Mouse (Mus musculus): ENCODE data around the gene Ino80. TPM values are rescaled to one million over a fixed set of nuclear protein-coding genes. Genes with fewer than 3 reads are reported as not detected.

Ino80 gene
- polyA plus RNA-seq, 1 experiment from 2014 or later: 3.7 TPM

GRCm38 (mm10) chr2:119507108-119507507 lies 29.6 kb upstream of the Ino80 start:
- no peaks in the 10 kb centered on the region for H3K27me3 ChIP-seq (ENCODE audit: control insufficient read depth, insufficient read depth, low read length)
- H3K4me1 ChIP-seq (ENCODE audit: control insufficient read depth, insufficient read depth, low read length): no peaks in the 10 kb centered on the region
- no peak overlapping the region for H3K4me3 ChIP-seq (ENCODE audit: low read depth, low read length)
- H3K27ac ChIP-seq (ENCODE audit: low read depth, low read length): no peak overlapping the region
- no peaks in the 10 kb centered on the region for H3K9me3 ChIP-seq (replicated peaks; ENCODE audit: control insufficient read depth, low read length)
- H3K4me2 ChIP-seq: no peak overlapping the region
- no peaks in the 10 kb centered on the region for H3K36me3 ChIP-seq (ENCODE audit: control insufficient read depth, insufficient read depth, low read length)
- H3K9ac ChIP-seq (ENCODE audit: low read depth, low read length): no peak overlapping the region
- no peak for ATAC-seq (replicated peaks; ENCODE audit: insufficient number of reproducible peaks, low FRiP score, low TSS enrichment)

GRCm38 (mm10) chr2:119500965-119501652 lies 23.6 kb upstream of the Ino80 start:
- Histone ChIP-seq H3K4me2 (no peak overlapping the region), H3K27me3 (ENCODE audit: control insufficient read depth, insufficient read depth, low read length) (no peaks in the 10 kb centered on the region)

GRCm38 (mm10) chr2:119498859-119499258 lies 21.4 kb upstream of the Ino80 start:
- ATAC-seq (replicated peaks; ENCODE audit: insufficient number of reproducible peaks, low FRiP score, low TSS enrichment): no peak
- WGBS (ENCODE audit: insufficient replicate concordance): 86% methylated on average over 2 of the region's 2 CpGs
- H3K27me3 ChIP-seq (ENCODE audit: control insufficient read depth, insufficient read depth, low read length): no peaks in the 10 kb centered on the region

More at GRCm38 (mm10) chr2:119500965-119501652, 23.6 kb upstream of the Ino80 start:
- no peak overlapping the region for H3K27ac ChIP-seq (ENCODE audit: low read depth, low read length)
- H3K9ac ChIP-seq (ENCODE audit: low read depth, low read length): no peak overlapping the region
- no peaks in the 10 kb centered on the region for H3K4me1 ChIP-seq (ENCODE audit: control insufficient read depth, insufficient read depth, low read length)
- 71% methylated on average over 2 of the region's 2 CpGs for WGBS (ENCODE audit: insufficient replicate concordance)
- ATAC-seq (replicated peaks; ENCODE audit: insufficient number of reproducible peaks, low FRiP score, low TSS enrichment): no peak
- H3K36me3 ChIP-seq (ENCODE audit: control insufficient read depth, insufficient read depth, low read length): no peaks in the 10 kb centered on the region
- H3K4me3 ChIP-seq (ENCODE audit: low read depth, low read length): no peak overlapping the region
- H3K9me3 ChIP-seq (replicated peaks; ENCODE audit: control insufficient read depth, low read length): no peaks in the 10 kb centered on the region

DNA sequence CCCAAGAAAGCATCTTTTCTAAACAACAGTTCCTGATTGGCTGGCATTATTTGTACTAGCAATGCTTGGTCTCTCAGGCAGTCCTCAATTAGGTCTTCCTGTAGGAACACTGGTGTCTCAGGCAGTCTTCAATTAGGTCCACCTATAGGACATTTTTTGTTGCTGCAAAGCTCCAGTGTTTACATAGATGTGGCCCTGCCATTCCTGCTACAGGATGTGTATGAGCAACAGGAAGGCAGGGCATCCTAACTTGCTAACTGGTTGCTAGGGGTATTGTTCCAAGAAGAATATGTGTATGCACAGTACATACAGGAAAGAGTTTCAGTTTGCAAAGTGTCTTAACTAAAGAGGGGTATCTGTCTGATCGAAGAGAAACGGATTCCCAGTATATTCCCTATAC lies 18.6 kb upstream of the Ino80 start:
- Histone ChIP-seq H3K4me3 (ENCODE audit: low read depth, low read length) (no peak overlapping the region), H3K27ac (ENCODE audit: low read depth, low read length) (no peak overlapping the region), H3K4me1 (ENCODE audit: control insufficient read depth, insufficient read depth, low read length) (no peaks in the 10 kb centered on the region), H3K9me3 (replicated peaks; ENCODE audit: control insufficient read depth, low read length) (no peaks in the 10 kb centered on the region), H3K27me3 (ENCODE audit: control insufficient read depth, insufficient read depth, low read length) (no peaks in the 10 kb centered on the region), H3K36me3 (ENCODE audit: control insufficient read depth, insufficient read depth, low read length) (no peaks in the 10 kb centered on the region), H3K9ac (ENCODE audit: low read depth, low read length) (no peak overlapping the region), H3K4me2 (no peak overlapping the region)
- 79% methylated on average over 2 of the region's 2 CpGs for WGBS (ENCODE audit: insufficient replicate concordance)
- no peak for ATAC-seq (replicated peaks; ENCODE audit: insufficient number of reproducible peaks, low FRiP score, low TSS enrichment)

More at GRCm38 (mm10) chr2:119498859-119499258, 21.4 kb upstream of the Ino80 start:
- no peaks in the 10 kb centered on the region for H3K4me1 ChIP-seq (ENCODE audit: control insufficient read depth, insufficient read depth, low read length)
- no peaks in the 10 kb centered on the region for H3K36me3 ChIP-seq (ENCODE audit: control insufficient read depth, insufficient read depth, low read length)
- no peak overlapping the region for H3K4me3 ChIP-seq (ENCODE audit: low read depth, low read length)
- H3K27ac ChIP-seq (ENCODE audit: low read depth, low read length): no peak overlapping the region
- H3K4me2 ChIP-seq: no peak overlapping the region
- H3K9ac ChIP-seq (ENCODE audit: low read depth, low read length): no peak overlapping the region
- no peaks in the 10 kb centered on the region for H3K9me3 ChIP-seq (replicated peaks; ENCODE audit: control insufficient read depth, low read length)

DNA sequence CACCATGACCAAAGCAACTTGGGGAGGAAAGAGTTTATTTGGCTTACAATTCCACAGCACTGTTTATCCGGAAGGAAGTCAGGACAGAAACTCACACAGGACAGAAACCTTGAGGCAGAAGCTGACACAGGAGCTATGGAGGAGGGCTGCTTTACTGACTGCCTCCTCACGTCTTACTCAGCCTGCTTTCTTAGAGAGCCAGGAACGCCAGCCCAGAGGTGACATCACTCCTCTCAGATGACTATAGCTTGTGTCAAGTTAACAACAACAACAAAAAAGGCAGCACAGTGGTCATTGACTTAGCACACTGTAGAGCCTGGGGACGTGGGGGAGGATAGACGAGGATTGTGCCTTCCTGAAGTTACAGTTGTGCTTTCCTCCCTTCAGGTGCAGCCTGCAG lies 14.5 kb upstream of the Ino80 start:
- Histone ChIP-seq H3K27me3 (ENCODE audit: control insufficient read depth, insufficient read depth, low read length) (no peaks in the 10 kb centered on the region), H3K27ac (ENCODE audit: low read depth, low read length) (no peak overlapping the region), H3K36me3 (ENCODE audit: control insufficient read depth, insufficient read depth, low read length) (no peaks in the 10 kb centered on the region), H3K9me3 (replicated peaks; ENCODE audit: control insufficient read depth, low read length) (no peaks in the 10 kb centered on the region), H3K4me3 (ENCODE audit: low read depth, low read length) (no peak overlapping the region), H3K4me1 (ENCODE audit: control insufficient read depth, insufficient read depth, low read length) (no peaks in the 10 kb centered on the region), H3K9ac (ENCODE audit: low read depth, low read length) (no peak overlapping the region), H3K4me2 (no peak overlapping the region)
- WGBS (ENCODE audit: insufficient replicate concordance): 50% methylated on average over 5 of the region's 5 CpGs
- ATAC-seq (replicated peaks; ENCODE audit: insufficient number of reproducible peaks, low FRiP score, low TSS enrichment): no peak

- ATAC-seq (replicated peaks; ENCODE audit: insufficient number of reproducible peaks, low FRiP score, low TSS enrichment): no peak
- no peak overlapping the region for H3K4me3 ChIP-seq (ENCODE audit: low read depth, low read length)
- no peaks in the 10 kb centered on the region for H3K4me1 ChIP-seq (ENCODE audit: control insufficient read depth, insufficient read depth, low read length)
- no peaks in the 10 kb centered on the region for H3K36me3 ChIP-seq (ENCODE audit: control insufficient read depth, insufficient read depth, low read length)
- no peak overlapping the region for H3K27ac ChIP-seq (ENCODE audit: low read depth, low read length)
- no peak overlapping the region for H3K9ac ChIP-seq (ENCODE audit: low read depth, low read length)
- H3K4me2 ChIP-seq: no peak overlapping the region
- no peaks in the 10 kb centered on the region for H3K27me3 ChIP-seq (ENCODE audit: control insufficient read depth, insufficient read depth, low read length)
- 16% methylated on average over 4 of the region's 4 CpGs for WGBS (ENCODE audit: insufficient replicate concordance)
- H3K9me3 ChIP-seq (replicated peaks; ENCODE audit: control insufficient read depth, low read length): no peaks in the 10 kb centered on the region
Observed at GRCm38 (mm10) chr2:119486488-119486887, 9.0 kb upstream of the Ino80 start.

GRCm38 (mm10) chr2:119482307-119482706 lies 4.8 kb upstream of the Ino80 start:
- H3K27me3 ChIP-seq (ENCODE audit: control insufficient read depth, insufficient read depth, low read length): no peaks in the 10 kb centered on the region
- no peaks in the 10 kb centered on the region for H3K36me3 ChIP-seq (ENCODE audit: control insufficient read depth, insufficient read depth, low read length)
- H3K4me1 ChIP-seq (ENCODE audit: control insufficient read depth, insufficient read depth, low read length): peaks cover 4% of the 10 kb centered on the region; the same call in 1 of the 2 replicates
- no peak overlapping the region for H3K27ac ChIP-seq (ENCODE audit: low read depth, low read length)
- H3K9ac ChIP-seq (ENCODE audit: low read depth, low read length): no peak overlapping the region
- no peaks in the 10 kb centered on the region for H3K9me3 ChIP-seq (replicated peaks; ENCODE audit: control insufficient read depth, low read length)
- no peak for ATAC-seq (replicated peaks; ENCODE audit: insufficient number of reproducible peaks, low FRiP score, low TSS enrichment)
- 69% methylated on average over 1 of the region's 1 CpGs for WGBS (ENCODE audit: insufficient replicate concordance)
- no peak overlapping the region for H3K4me2 ChIP-seq
- H3K4me3 ChIP-seq (ENCODE audit: low read depth, low read length): no peak overlapping the region

GRCm38 (mm10) chr2:119478397-119478749 lies 886 bp upstream of the Ino80 start:
- peak overlapping the region; percentile 100 for H3K9ac ChIP-seq (ENCODE audit: low read depth, low read length)
- H3K4me3 ChIP-seq (ENCODE audit: low read depth, low read length): peak overlapping the region; percentile 97
- peaks cover 18% of the 10 kb centered on the region for H3K4me1 ChIP-seq (ENCODE audit: control insufficient read depth, insufficient read depth, low read length)
- H3K4me2 ChIP-seq: peak overlapping the region; percentile 93
- no peaks in the 10 kb centered on the region for H3K9me3 ChIP-seq (replicated peaks; ENCODE audit: control insufficient read depth, low read length)
- ATAC-seq (replicated peaks; ENCODE audit: insufficient number of reproducible peaks, low FRiP score, low TSS enrichment): no peak
- peak overlapping the region; percentile 99 for H3K27ac ChIP-seq (ENCODE audit: low read depth, low read length)
- H3K36me3 ChIP-seq (ENCODE audit: control insufficient read depth, insufficient read depth, low read length): no peaks in the 10 kb centered on the region
- no peaks in the 10 kb centered on the region for H3K27me3 ChIP-seq (ENCODE audit: control insufficient read depth, insufficient read depth, low read length)
- WGBS (ENCODE audit: insufficient replicate concordance): 9% methylated on average over 9 of the region's 9 CpGs

All from heart, embryonic 11.5 days (tissue).